Mouse (Mus musculus) heart, postnatal 0 days (tissue): Measurements from ENCODE around the gene Col17a1.

Experiments
- CTCF ChIP-seq: IDR thresholded peaks from 2 replicates; pipeline ENCODE4 v1.5.1; 2016; ENCODE audit warnings: antibody characterized with exemption, control low read depth, low read depth
- EP300 ChIP-seq: IDR thresholded peaks from 2 replicates; pipeline ENCODE4 v1.6.1; 2016; ENCODE audit warnings: antibody characterized with exemption, low read depth

- TF ChIP-seq EP300 (no peak), CTCF (no peak)
Measured at GRCm38 (mm10) chr19:47699743-47700142, 7.8 kb upstream of the Col17a1 start.
